In the genomic region with DNA sequence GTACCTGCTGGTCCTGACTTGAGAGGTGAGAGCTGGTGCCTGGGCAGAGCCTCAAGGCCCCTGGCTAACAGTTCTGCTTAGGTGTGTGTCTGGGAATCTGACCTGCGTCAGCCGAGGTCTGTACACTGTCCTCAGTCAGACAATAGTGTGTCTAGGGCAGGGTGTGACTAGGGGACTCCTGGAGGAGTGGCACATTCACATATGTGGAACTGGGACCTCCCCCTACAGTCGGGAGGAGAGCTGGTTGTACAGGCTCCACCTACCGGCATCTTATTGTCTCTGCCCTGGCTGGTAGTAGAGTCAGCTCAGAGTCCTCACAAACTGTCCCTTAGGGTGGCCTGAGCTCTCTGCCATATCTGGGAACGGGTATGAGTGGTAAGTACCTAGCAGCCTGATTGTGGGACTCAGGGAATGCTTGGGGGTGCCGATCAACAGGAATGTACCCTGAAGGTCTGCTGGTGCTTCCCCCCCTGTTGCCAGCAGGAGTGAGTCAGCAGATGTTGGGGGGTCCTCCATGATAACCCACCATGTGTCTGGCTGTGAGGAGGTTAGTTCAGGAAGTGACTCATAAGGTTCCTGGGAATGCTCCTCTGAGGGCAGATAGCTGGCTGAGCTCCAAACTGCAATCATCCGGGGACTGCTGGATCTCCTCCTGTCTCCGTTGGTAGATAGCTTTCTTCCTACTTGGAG, we compare ENCODE assay signal across 8 mouse cellular contexts. TPM values are rescaled to one million over a fixed set of nuclear protein-coding genes. Genes with fewer than 3 reads are reported as not detected.
DNase-seq lines count a peak whose midpoint lies in the region; ATAC-seq and TF ChIP-seq lines count a peak whose summit lies in the region.

No protein-coding gene starts in this region.

- H3K9ac ChIP-seq in intestine, embryonic 16.5 days (ENCODE audit: low read depth, low read length): peak overlapping the region; percentile 92
- peak overlapping the region; percentile 83 for H3K9ac ChIP-seq in liver, embryonic 15.5 days

- H3K4me2 ChIP-seq in intestine, embryonic 16.5 days (ENCODE audit: low read depth, low read length): peak overlapping the region; percentile 82
- peak overlapping the region; percentile 96 for H3K4me2 ChIP-seq in liver, embryonic 15.5 days

- no peaks in the 10 kb centered on the region for H3K9me3 ChIP-seq in intestine, embryonic 16.5 days (ENCODE audit: control insufficient read depth, low read length)
- H3K9me3 ChIP-seq in liver, embryonic 15.5 days (replicated peaks): no peaks in the 10 kb centered on the region

- peaks cover 67% of the 10 kb centered on the region for H3K79me2 ChIP-seq in C2C12 (ENCODE audit: control insufficient read depth, insufficient read depth)

- peak overlapping the region; percentile 69 for H3K4me3 ChIP-seq in C2C12 (ENCODE audit: insufficient read depth, poor library complexity, severe bottlenecking)
- H3K4me3 ChIP-seq in intestine, embryonic 16.5 days (ENCODE audit: low read length): peak overlapping the region; percentile 85
- H3K4me3 ChIP-seq in liver, embryonic 15.5 days (replicated peaks): peak overlapping the region; percentile 76

- H3K79me3 ChIP-seq in C2C12 (ENCODE audit: low read depth): peaks cover 30% of the 10 kb centered on the region

- peak overlapping the region; percentile 78 for H3K27ac ChIP-seq in intestine, embryonic 16.5 days (ENCODE audit: low read length)
- peak overlapping the region; percentile 81 for H3K27ac ChIP-seq in liver, embryonic 15.5 days (replicated peaks)

- DNase-seq in MEL-GATA-1-ER (ENCODE audit: extremely low read depth, low read depth): peak; percentile 90
- DNase-seq in cerebellum, postnatal 25 days: peak; percentile 53 to 62
- peak; percentile 45 to 59 for DNase-seq in natural killer cell, adult 2 months (ENCODE audit: low spot score in 2 of 2)
- DNase-seq in frontal cortex, postnatal 25 days (ENCODE audit: low spot score in 2 of 2): no peak

- H3K36me3 ChIP-seq in C2C12 (ENCODE audit: control insufficient read depth, insufficient read depth): peaks cover 33% of the 10 kb centered on the region
- peaks cover 7% of the 10 kb centered on the region; the same call in 1 of the 2 replicates for H3K36me3 ChIP-seq in intestine, embryonic 16.5 days (ENCODE audit: control insufficient read depth, insufficient read depth, low read length)
- peaks cover 41% of the 10 kb centered on the region for H3K36me3 ChIP-seq in liver, embryonic 15.5 days (replicated peaks)

- no peaks in the 10 kb centered on the region for H3K27me3 ChIP-seq in C2C12 (ENCODE audit: control insufficient read depth, insufficient read depth, insufficient read length)
- H3K27me3 ChIP-seq in intestine, embryonic 16.5 days (replicated peaks; ENCODE audit: control insufficient read depth, insufficient read depth, low read length): peaks cover 14% of the 10 kb centered on the region
- peaks cover 34% of the 10 kb centered on the region for H3K27me3 ChIP-seq in liver, embryonic 15.5 days

- peaks cover 26% of the 10 kb centered on the region for H3K4me1 ChIP-seq in intestine, embryonic 16.5 days (ENCODE audit: control insufficient read depth, insufficient read depth, low read length)
- peaks cover 73% of the 10 kb centered on the region for H3K4me1 ChIP-seq in liver, embryonic 15.5 days (replicated peaks)

- peak overlapping the region; percentile 44 for H3ac ChIP-seq in C2C12 (ENCODE audit: control insufficient read depth, insufficient read length, low read depth)

- no peak for TF ChIP-seq CTCF in C2C12 (IDR thresholded peaks at IDR 0.05; ENCODE audit: control insufficient read depth, insufficient read depth, insufficient read length)

- peak; percentile 58 for ATAC-seq in granulocyte monocyte progenitor cell, adult 5-6 weeks (replicated peaks; ENCODE audit: poor library complexity, severe bottlenecking)
- ATAC-seq in intestine, embryonic 16.5 days: peak; percentile 82
- peak; percentile 55 for ATAC-seq in liver, embryonic 15.5 days (ENCODE audit: insufficient read depth)

- 6% methylated on average over 8 of the region's 8 CpGs for WGBS in intestine, embryonic 16.5 days
- WGBS in liver, embryonic 15.5 days (ENCODE audit: insufficient replicate concordance): 6% methylated on average over 8 of the region's 8 CpGs

TF ChIP-seq in C2C12, 6 proteins besides CTCF, POLR2A, EP300 and RAD21:
- peak; percentile 46 for TF ChIP-seq FOSL1 (IDR thresholded peaks at IDR 0.05; ENCODE audit: insufficient read depth, low read length, poor library complexity, severe bottlenecking)
- no peak for TF ChIP-seq USF1 (IDR thresholded peaks at IDR 0.05; ENCODE audit: low read depth)
- TF ChIP-seq CEBPB (IDR thresholded peaks at IDR 0.05; ENCODE audit: low read depth): no peak
- TF ChIP-seq MAX (IDR thresholded peaks at IDR 0.05): peak; percentile 60
- TF ChIP-seq MYOD1 (IDR thresholded peaks at IDR 0.05; ENCODE audit: control insufficient read depth, insufficient read length, low read depth): peak; percentile 47
- TF ChIP-seq MYOG (IDR thresholded peaks at IDR 0.05; ENCODE audit: control insufficient read depth, extremely low read depth, insufficient read length): no peak

RNA-seq across cellular contexts. Expression of a gene that starts 1.5 kb away (rescaled TPM):
- 334 TPM for polyA plus RNA-seq in C2C12 (2012; fragmentation: generic; extraction: Trizol)
- 19.2 and 20.0 TPM in 2 replicates for total RNA-seq in granulocyte monocyte progenitor cell, adult 5-6 weeks (2014; fragmentation: Nextera tagmentation)
- total RNA-seq in granulocyte monocyte progenitor cell, adult 5-6 weeks (2017): 18.4 and 20.4 TPM in 2 replicates
- 30.6 and 30.8 TPM in 2 replicates for polyA plus RNA-seq in intestine, embryonic 16.5 days (2015; fragmentation: Nextera tagmentation; extraction: Ambion mirVana)
- polyA plus RNA-seq in liver, embryonic 15.5 days (2015; fragmentation: Nextera tagmentation; extraction: Ambion mirVana): 5.0 and 6.3 TPM in 2 replicates

RNA-seq across cellular contexts. Expression of a gene that starts 6.3 kb away (rescaled TPM):
- 124 TPM for polyA plus RNA-seq in C2C12 (2012; fragmentation: generic; extraction: Trizol)
- total RNA-seq in granulocyte monocyte progenitor cell, adult 5-6 weeks (2014; fragmentation: Nextera tagmentation): 36.4 and 59.6 TPM in 2 replicates
- total RNA-seq in granulocyte monocyte progenitor cell, adult 5-6 weeks (2017): 40.9 and 43.5 TPM in 2 replicates
- polyA plus RNA-seq in intestine, embryonic 16.5 days (2015; fragmentation: Nextera tagmentation; extraction: Ambion mirVana): 50.9 and 57.1 TPM in 2 replicates
- 41.7 and 43.9 TPM in 2 replicates for polyA plus RNA-seq in liver, embryonic 15.5 days (2015; fragmentation: Nextera tagmentation; extraction: Ambion mirVana)

RNA-seq across cellular contexts. Expression of a gene that starts 6.4 kb away (rescaled TPM):
- 278 TPM for polyA plus RNA-seq in C2C12 (2012; fragmentation: generic; extraction: Trizol)
- 50.4 and 53.8 TPM in 2 replicates for total RNA-seq in granulocyte monocyte progenitor cell, adult 5-6 weeks (2014; fragmentation: Nextera tagmentation)
- total RNA-seq in granulocyte monocyte progenitor cell, adult 5-6 weeks (2017): 42.6 and 44.9 TPM in 2 replicates
- polyA plus RNA-seq in intestine, embryonic 16.5 days (2015; fragmentation: Nextera tagmentation; extraction: Ambion mirVana): 58.2 and 59.2 TPM in 2 replicates
- polyA plus RNA-seq in liver, embryonic 15.5 days (2015; fragmentation: Nextera tagmentation; extraction: Ambion mirVana): 47.7 and 55.0 TPM in 2 replicates

RNA-seq across cellular contexts. Expression of a gene that starts 7.8 kb away (rescaled TPM):
- polyA plus RNA-seq in C2C12 (2012; fragmentation: generic; extraction: Trizol): 4.5 TPM
- total RNA-seq in granulocyte monocyte progenitor cell, adult 5-6 weeks (2014; fragmentation: Nextera tagmentation): 15.8 and 21.3 TPM in 2 replicates
- total RNA-seq in granulocyte monocyte progenitor cell, adult 5-6 weeks (2017): 14.9 and 15.8 TPM in 2 replicates
- polyA plus RNA-seq in intestine, embryonic 16.5 days (2015; fragmentation: Nextera tagmentation; extraction: Ambion mirVana): 19.3 and 21.0 TPM in 2 replicates
- polyA plus RNA-seq in liver, embryonic 15.5 days (2015; fragmentation: Nextera tagmentation; extraction: Ambion mirVana): 3.9 and 5.2 TPM in 2 replicates

RNA-seq across cellular contexts. Expression of a gene that starts 13.7 kb away (rescaled TPM):
- polyA plus RNA-seq in C2C12 (2012; fragmentation: generic; extraction: Trizol): 32.8 TPM
- total RNA-seq in granulocyte monocyte progenitor cell, adult 5-6 weeks (2014; fragmentation: Nextera tagmentation): 93.9 and 97.0 TPM in 2 replicates
- 19.0 and 35.1 TPM in 2 replicates for total RNA-seq in granulocyte monocyte progenitor cell, adult 5-6 weeks (2017)
- polyA plus RNA-seq in intestine, embryonic 16.5 days (2015; fragmentation: Nextera tagmentation; extraction: Ambion mirVana): 45.5 and 45.7 TPM in 2 replicates
- polyA plus RNA-seq in liver, embryonic 15.5 days (2015; fragmentation: Nextera tagmentation; extraction: Ambion mirVana): 13.9 and 15.3 TPM in 2 replicates

Comparison
In these comparisons a context has a peak if more than half of its experiments do, and no peak if none do; other contexts are left out.
1. DNase-seq: peak in MEL-GATA-1-ER (single experiment), cerebellum, postnatal 25 days (2 of 2) and natural killer cell, adult 2 months (2 of 2); none in frontal cortex, postnatal 25 days (0 of 2).
2. RNA of a gene that starts 1.5 kb away (polyA plus RNA-seq): 334 TPM in C2C12 (single experiment); 30.6 to 30.8 TPM in intestine, embryonic 16.5 days and 5.0 to 6.3 TPM in liver, embryonic 15.5 days; every median in the first group is over 10 times any median in the second.
3. Peak in every context shown above with its lines, with median percentiles within 50 percentile points of each other: H3K4me3 ChIP-seq and ATAC-seq.